Mouse (Mus musculus): ENCODE data around the gene Grm1. TPM values are rescaled to one million over a fixed set of nuclear protein-coding genes. Genes with fewer than 3 reads are reported as not detected.

Grm1 gene
- polyA plus RNA-seq, 1 experiment from 2014 or later: 0.04 TPM

GRCm38 (mm10) chr10:11013653-11014052 lies 68.5 kb downstream of the Grm1 start:
- no peak overlapping the region for H3K4me3 ChIP-seq (ENCODE audit: low read depth, low read length)
- 60% methylated on average over 3 of the region's 3 CpGs for WGBS
- DNase-seq (ENCODE audit: low spot score) (no peak), ATAC-seq (ENCODE audit: low read depth) (no peak)
- H3K9ac ChIP-seq (ENCODE audit: low read depth, low read length): no peak overlapping the region
- H3K4me1 ChIP-seq (ENCODE audit: control insufficient read depth, insufficient read depth, low read length): no peaks in the 10 kb centered on the region
- H3K9me3 ChIP-seq (ENCODE audit: control insufficient read depth, low read length): no peaks in the 10 kb centered on the region
- H3K36me3 ChIP-seq (ENCODE audit: control insufficient read depth, insufficient read depth, low read length): no peaks in the 10 kb centered on the region
- no peaks in the 10 kb centered on the region for H3K27me3 ChIP-seq (replicated peaks; ENCODE audit: control insufficient read depth, insufficient read depth, low read length)
- no peak overlapping the region for H3K4me2 ChIP-seq (ENCODE audit: low read depth, low read length)
- H3K27ac ChIP-seq (replicated peaks; ENCODE audit: low read depth, low read length): no peak overlapping the region

- H3K36me3 ChIP-seq (ENCODE audit: control insufficient read depth, insufficient read depth, low read length): no peaks in the 10 kb centered on the region
- ATAC-seq (ENCODE audit: low read depth) (no peak), DNase-seq (ENCODE audit: low spot score) (no peak)
- H3K4me2 ChIP-seq (ENCODE audit: low read depth, low read length): no peak overlapping the region
- no peak overlapping the region for H3K27ac ChIP-seq (replicated peaks; ENCODE audit: low read depth, low read length)
- H3K9ac ChIP-seq (ENCODE audit: low read depth, low read length): no peak overlapping the region
- no peaks in the 10 kb centered on the region for H3K9me3 ChIP-seq (ENCODE audit: control insufficient read depth, low read length)
- H3K27me3 ChIP-seq (replicated peaks; ENCODE audit: control insufficient read depth, insufficient read depth, low read length): no peaks in the 10 kb centered on the region
- no peak overlapping the region for H3K4me3 ChIP-seq (ENCODE audit: low read depth, low read length)
- H3K4me1 ChIP-seq (ENCODE audit: control insufficient read depth, insufficient read depth, low read length): no peaks in the 10 kb centered on the region
- WGBS: 36% methylated on average over 1 of the region's 1 CpGs
Observed at GRCm38 (mm10) chr10:10996766-10997165, 85.4 kb downstream of the Grm1 start.

GRCm38 (mm10) chr10:10991708-10992107 lies 90.4 kb downstream of the Grm1 start:
- no peak overlapping the region for H3K4me2 ChIP-seq (ENCODE audit: low read depth, low read length)
- DNase-seq (ENCODE audit: low spot score): no peak
- no peak overlapping the region for H3K27ac ChIP-seq (replicated peaks; ENCODE audit: low read depth, low read length)
- H3K9me3 ChIP-seq (ENCODE audit: control insufficient read depth, low read length): no peaks in the 10 kb centered on the region
- ATAC-seq (ENCODE audit: low read depth): no peak
- H3K27me3 ChIP-seq (replicated peaks; ENCODE audit: control insufficient read depth, insufficient read depth, low read length): no peaks in the 10 kb centered on the region
- WGBS: 67% methylated on average over 3 of the region's 3 CpGs
- H3K4me1 ChIP-seq (ENCODE audit: control insufficient read depth, insufficient read depth, low read length): no peaks in the 10 kb centered on the region
- no peak overlapping the region for H3K4me3 ChIP-seq (ENCODE audit: low read depth, low read length)
- H3K36me3 ChIP-seq (ENCODE audit: control insufficient read depth, insufficient read depth, low read length): no peaks in the 10 kb centered on the region
- H3K9ac ChIP-seq (ENCODE audit: low read depth, low read length): no peak overlapping the region

GRCm38 (mm10) chr10:10971311-10971710 lies 110.8 kb downstream of the Grm1 start:
- H3K9ac ChIP-seq (ENCODE audit: low read depth, low read length): no peak overlapping the region
- H3K4me2 ChIP-seq (ENCODE audit: low read depth, low read length): no peak overlapping the region
- H3K4me1 ChIP-seq (ENCODE audit: control insufficient read depth, insufficient read depth, low read length): no peaks in the 10 kb centered on the region
- no peak overlapping the region for H3K4me3 ChIP-seq (ENCODE audit: low read depth, low read length)
- no peaks in the 10 kb centered on the region for H3K36me3 ChIP-seq (ENCODE audit: control insufficient read depth, insufficient read depth, low read length)
- WGBS: 56% methylated on average over 2 of the region's 2 CpGs
- DNase-seq (ENCODE audit: low spot score) (no peak), ATAC-seq (ENCODE audit: low read depth) (no peak)
- H3K27ac ChIP-seq (replicated peaks; ENCODE audit: low read depth, low read length): no peak overlapping the region
- no peaks in the 10 kb centered on the region for H3K9me3 ChIP-seq (ENCODE audit: control insufficient read depth, low read length)
- H3K27me3 ChIP-seq (replicated peaks; ENCODE audit: control insufficient read depth, insufficient read depth, low read length): no peaks in the 10 kb centered on the region

- DNase-seq (ENCODE audit: low spot score) (no peak), ATAC-seq (ENCODE audit: low read depth) (no peak)
- no peak overlapping the region for H3K9ac ChIP-seq (ENCODE audit: low read depth, low read length)
- 79% methylated on average over 6 of the region's 6 CpGs for WGBS
- H3K4me3 ChIP-seq (ENCODE audit: low read depth, low read length): no peak overlapping the region
- H3K4me2 ChIP-seq (ENCODE audit: low read depth, low read length): no peak overlapping the region
- no peaks in the 10 kb centered on the region for H3K27me3 ChIP-seq (replicated peaks; ENCODE audit: control insufficient read depth, insufficient read depth, low read length)
- H3K27ac ChIP-seq (replicated peaks; ENCODE audit: low read depth, low read length): no peak overlapping the region
- H3K36me3 ChIP-seq (ENCODE audit: control insufficient read depth, insufficient read depth, low read length): no peaks in the 10 kb centered on the region
- H3K4me1 ChIP-seq (ENCODE audit: control insufficient read depth, insufficient read depth, low read length): no peaks in the 10 kb centered on the region
- peaks cover 9% of the 10 kb centered on the region; the same call in 1 of the 2 replicates for H3K9me3 ChIP-seq (ENCODE audit: control insufficient read depth, low read length)
Observed at GRCm38 (mm10) chr10:10964490-10965150, 117.5 kb downstream of the Grm1 start.

GRCm38 (mm10) chr10:10950557-10950956 lies 131.6 kb downstream of the Grm1 start:
- H3K4me2 ChIP-seq (ENCODE audit: low read depth, low read length): no peak overlapping the region
- H3K9me3 ChIP-seq (ENCODE audit: control insufficient read depth, low read length): no peaks in the 10 kb centered on the region
- H3K27me3 ChIP-seq (replicated peaks; ENCODE audit: control insufficient read depth, insufficient read depth, low read length): no peaks in the 10 kb centered on the region
- WGBS: 81% methylated on average over 3 of the region's 3 CpGs
- no peak overlapping the region for H3K27ac ChIP-seq (replicated peaks; ENCODE audit: low read depth, low read length)
- H3K36me3 ChIP-seq (ENCODE audit: control insufficient read depth, insufficient read depth, low read length): no peaks in the 10 kb centered on the region
- no peak overlapping the region for H3K9ac ChIP-seq (ENCODE audit: low read depth, low read length)
- no peaks in the 10 kb centered on the region for H3K4me1 ChIP-seq (ENCODE audit: control insufficient read depth, insufficient read depth, low read length)
- ATAC-seq (ENCODE audit: low read depth) (no peak), DNase-seq (ENCODE audit: low spot score) (no peak)
- H3K4me3 ChIP-seq (ENCODE audit: low read depth, low read length): no peak overlapping the region

GRCm38 (mm10) chr10:10949172-10949571 lies 133.0 kb downstream of the Grm1 start:
- Histone ChIP-seq H3K36me3 (ENCODE audit: control insufficient read depth, insufficient read depth, low read length) (no peaks in the 10 kb centered on the region), H3K27me3 (replicated peaks; ENCODE audit: control insufficient read depth, insufficient read depth, low read length) (no peaks in the 10 kb centered on the region), H3K4me2 (ENCODE audit: low read depth, low read length) (no peak overlapping the region), H3K27ac (replicated peaks; ENCODE audit: low read depth, low read length) (no peak overlapping the region), H3K4me1 (ENCODE audit: control insufficient read depth, insufficient read depth, low read length) (no peaks in the 10 kb centered on the region), H3K9me3 (ENCODE audit: control insufficient read depth, low read length) (no peaks in the 10 kb centered on the region), H3K4me3 (ENCODE audit: low read depth, low read length) (no peak overlapping the region), H3K9ac (ENCODE audit: low read depth, low read length) (no peak overlapping the region)
- DNase-seq (ENCODE audit: low spot score): no peak
- ATAC-seq (ENCODE audit: low read depth): no peak
- 62% methylated on average over 3 of the region's 3 CpGs for WGBS

GRCm38 (mm10) chr10:10947531-10947930 lies 134.6 kb downstream of the Grm1 start:
- no peak for DNase-seq (ENCODE audit: low spot score)
- Histone ChIP-seq H3K9me3 (ENCODE audit: control insufficient read depth, low read length) (no peaks in the 10 kb centered on the region), H3K27me3 (replicated peaks; ENCODE audit: control insufficient read depth, insufficient read depth, low read length) (no peaks in the 10 kb centered on the region), H3K36me3 (ENCODE audit: control insufficient read depth, insufficient read depth, low read length) (no peaks in the 10 kb centered on the region), H3K4me3 (ENCODE audit: low read depth, low read length) (no peak overlapping the region), H3K4me1 (ENCODE audit: control insufficient read depth, insufficient read depth, low read length) (no peaks in the 10 kb centered on the region), H3K27ac (replicated peaks; ENCODE audit: low read depth, low read length) (no peak overlapping the region), H3K9ac (ENCODE audit: low read depth, low read length) (no peak overlapping the region), H3K4me2 (ENCODE audit: low read depth, low read length) (no peak overlapping the region)
- ATAC-seq (ENCODE audit: low read depth): no peak
- WGBS: 92% methylated on average over 2 of the region's 2 CpGs

GRCm38 (mm10) chr10:10944003-10944402 lies 138.2 kb downstream of the Grm1 start:
- Histone ChIP-seq H3K4me2 (ENCODE audit: low read depth, low read length) (no peak overlapping the region), H3K4me1 (ENCODE audit: control insufficient read depth, insufficient read depth, low read length) (no peaks in the 10 kb centered on the region), H3K27me3 (replicated peaks; ENCODE audit: control insufficient read depth, insufficient read depth, low read length) (no peaks in the 10 kb centered on the region), H3K9me3 (ENCODE audit: control insufficient read depth, low read length) (no peaks in the 10 kb centered on the region), H3K36me3 (ENCODE audit: control insufficient read depth, insufficient read depth, low read length) (no peaks in the 10 kb centered on the region), H3K4me3 (ENCODE audit: low read depth, low read length) (no peak overlapping the region), H3K27ac (replicated peaks; ENCODE audit: low read depth, low read length) (no peak overlapping the region), H3K9ac (ENCODE audit: low read depth, low read length) (no peak overlapping the region)
- DNase-seq (ENCODE audit: low spot score): no peak
- 67% methylated on average over 2 of the region's 2 CpGs for WGBS
- ATAC-seq (ENCODE audit: low read depth): no peak
